Mouse (Mus musculus) gastrocnemius, postnatal 36 days (tissue): Measurements from ENCODE around the gene Gm5800. TPM values are rescaled to one million over a fixed set of nuclear protein-coding genes. Genes with fewer than 3 reads are reported as not detected.
"Not testable (repeated sequence)": the region's sequence is repeated elsewhere in the genome, so short reads cannot be mapped to it uniquely, and the experiment has no call there.

Source experiments
- DNase-seq, 2 experiments: peaks; one replicate each; pipeline ENCODE4 v3.0.0; 2022
- intact Hi-C: fragments of 180-260 bp; cut with DNase I; formaldehyde crosslinking; loops from one replicate; pipeline ENCODE4 v1.15.1; 2025
- long read RNA-seq, 2 experiments: library from polyadenylated mRNA; stranded (forward); transcript quantifications; one replicate each; pipeline ENCODE4 v2.0.0; 2021
- total RNA-seq, 2 experiments: library from RNA; stranded (reverse); gene quantifications; 2 replicates each; pipeline ENCODE4 v1.2.3; 2021

Gene Gm5800
- not detected for total RNA-seq
- long read RNA-seq, experiment 1: 0 reads
- long read RNA-seq, experiment 2: 0 reads

DNA sequence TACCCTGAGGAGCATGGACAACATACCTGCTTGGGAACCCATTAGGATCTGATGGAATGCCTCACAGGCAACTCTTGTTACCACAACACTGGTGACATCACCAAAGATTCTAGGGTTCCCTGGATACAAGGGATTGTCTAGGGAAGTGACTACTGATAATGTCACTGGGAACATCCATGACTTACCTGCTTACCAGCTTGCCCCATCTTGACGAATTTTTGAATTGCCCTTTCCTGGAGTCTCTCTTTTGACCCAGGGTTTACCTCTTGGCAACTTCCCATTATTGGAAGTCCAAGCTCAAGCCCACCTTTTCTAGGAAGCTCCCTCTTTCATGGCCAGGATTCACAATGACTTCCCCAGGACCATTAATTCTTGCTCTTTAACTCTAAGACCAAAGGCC, at the start of gene Gm5800:
TSS of gene Gm5800 (minus strand) at position 101 of the 400 bp plus-strand sequence.
- DNase-seq: no peak
- intact Hi-C loops: no loop called here

DNA sequence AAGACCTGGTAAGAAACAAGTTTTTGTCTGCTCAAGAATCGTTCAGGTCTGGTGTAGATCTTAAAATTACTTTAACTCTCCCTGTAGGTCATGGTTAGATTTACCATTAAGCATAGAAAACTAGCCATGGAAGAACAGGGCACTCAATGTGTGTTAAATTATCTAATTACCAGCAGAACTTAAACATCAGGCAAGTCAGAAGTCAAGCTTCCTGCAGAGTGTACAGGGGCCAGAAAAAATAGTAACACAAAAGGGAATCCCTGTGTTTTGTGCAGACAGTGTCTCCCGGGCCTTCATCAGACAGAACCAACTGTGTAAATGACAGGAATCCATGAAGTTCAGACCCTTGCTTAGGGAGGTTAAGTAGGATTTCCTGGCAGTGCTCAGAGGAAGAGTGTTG, 39.0 kb upstream of the Gm5800 start:
- DNase-seq: no peak
- intact Hi-C loops: no loop called here

DNA sequence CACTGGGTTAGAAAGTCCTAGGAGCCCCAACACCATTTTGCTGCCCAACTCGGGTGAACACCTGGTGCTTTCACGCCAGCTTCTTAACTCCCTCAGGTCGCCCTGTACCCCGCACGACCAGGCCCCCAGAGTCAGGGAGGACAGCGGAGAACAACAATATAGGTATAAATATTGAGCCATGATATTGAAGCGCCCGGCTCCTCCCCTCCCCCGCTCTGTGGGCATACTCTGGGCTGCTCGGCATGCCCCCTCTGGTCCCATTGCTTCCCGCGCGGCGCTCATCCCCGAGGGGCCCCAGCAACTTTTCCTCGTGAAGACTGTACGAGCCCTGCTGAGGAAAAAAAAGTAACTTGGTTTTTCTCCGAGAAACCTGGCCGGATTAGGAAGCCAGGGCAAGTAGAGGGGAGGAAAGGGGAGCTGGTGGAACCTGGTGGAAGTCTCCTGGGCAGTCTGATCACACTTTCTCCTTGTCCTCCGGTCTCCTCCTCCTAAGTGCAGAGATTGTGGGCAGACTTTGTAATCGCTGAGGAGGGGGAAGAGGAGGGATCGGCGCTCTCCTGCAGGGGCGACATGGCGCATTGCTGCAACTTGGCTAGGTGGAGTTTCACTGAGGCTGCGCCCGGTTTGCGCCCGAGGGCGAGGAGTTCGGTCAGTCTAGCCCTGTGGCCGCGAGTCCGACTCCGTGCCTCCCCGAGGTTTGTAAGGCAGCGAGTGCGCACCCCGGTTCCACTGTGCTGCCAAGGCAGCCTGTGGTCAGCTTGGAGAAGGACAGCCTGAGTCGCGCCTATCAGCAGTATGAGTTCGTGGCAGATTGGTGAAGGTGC, 23.6 kb upstream of the Gm5800 start:
- no peak for DNase-seq
- intact Hi-C loops: no loop called here

DNA sequence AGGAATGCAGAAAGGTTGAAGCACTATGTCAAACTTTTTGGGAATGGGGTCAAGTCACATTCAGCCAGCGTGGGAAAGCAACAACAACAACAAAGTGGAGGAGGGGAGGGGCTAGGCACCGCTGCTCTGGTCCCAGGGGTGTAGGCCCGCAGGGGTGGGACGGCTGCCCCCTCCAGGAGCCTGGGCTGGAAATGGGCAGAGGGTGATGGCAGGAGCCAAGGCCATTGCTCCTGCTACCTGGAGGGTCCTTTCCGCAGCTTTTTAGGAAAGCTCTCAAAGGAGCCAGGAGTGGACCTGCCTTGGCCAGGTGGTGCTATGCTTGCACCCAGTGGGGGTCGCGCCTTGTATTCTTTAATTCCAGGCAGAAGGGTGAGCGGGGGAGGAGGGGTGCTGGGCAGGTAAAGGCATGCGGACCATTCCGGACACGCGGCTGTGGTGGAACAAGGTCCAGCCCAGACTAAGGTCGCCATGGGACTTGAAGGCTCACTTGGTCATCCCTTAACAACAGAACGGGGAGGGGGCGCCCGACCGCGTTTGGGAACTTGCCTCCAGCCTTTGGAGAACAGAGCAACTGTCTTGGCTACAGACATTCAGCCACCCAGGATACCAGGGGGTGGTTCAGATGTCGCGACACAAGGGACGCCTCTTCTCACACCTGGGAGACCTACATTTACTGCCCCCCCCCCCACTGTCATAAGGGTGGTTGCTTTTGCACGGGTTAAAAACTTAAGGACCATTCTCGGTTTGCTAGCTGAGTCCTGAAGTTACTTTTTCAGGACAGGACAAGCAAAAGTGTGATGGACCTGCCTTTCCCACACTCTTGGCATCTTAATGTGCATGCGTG, 22.4 kb upstream of the Gm5800 start:
- intact Hi-C loops: no loop called here
- DNase-seq: no peak

DNA sequence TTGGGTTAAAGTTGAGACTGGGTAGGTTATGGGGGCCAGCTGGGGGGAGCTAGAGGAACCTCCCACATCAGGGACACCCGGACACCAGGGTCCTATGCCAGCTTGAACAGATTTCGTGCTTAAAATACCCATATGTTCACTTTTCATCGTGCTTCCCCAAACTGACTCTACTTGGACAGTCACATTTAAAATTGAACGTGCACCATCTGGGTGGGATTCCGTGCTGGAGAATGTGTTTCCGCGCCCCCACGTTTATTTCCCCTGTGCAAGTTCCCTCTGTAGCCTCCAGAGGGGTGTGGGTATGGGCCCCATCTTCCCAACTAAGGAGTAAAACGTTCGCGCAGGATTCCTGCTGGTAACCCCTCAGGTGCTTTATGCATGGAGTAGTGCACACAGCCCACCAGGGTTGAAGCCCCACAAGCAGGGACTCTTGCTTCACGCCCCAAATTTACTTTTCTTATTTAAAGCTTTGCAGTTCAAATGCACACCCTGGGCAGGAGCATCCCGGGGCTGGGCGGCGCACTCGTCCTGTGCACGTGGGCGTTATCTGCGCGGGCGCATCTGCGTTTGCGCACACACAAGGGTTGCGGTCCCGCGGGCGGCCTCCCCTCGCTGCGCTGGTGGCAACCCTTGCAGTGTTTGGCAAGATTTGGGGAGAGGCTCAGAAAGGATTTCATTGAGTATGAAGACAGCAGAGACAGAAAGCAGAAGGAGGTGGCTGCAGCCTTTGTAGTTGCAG, 21.6 kb upstream of the Gm5800 start:
- intact Hi-C loops: no loop called here
- DNase-seq: no peak

DNA sequence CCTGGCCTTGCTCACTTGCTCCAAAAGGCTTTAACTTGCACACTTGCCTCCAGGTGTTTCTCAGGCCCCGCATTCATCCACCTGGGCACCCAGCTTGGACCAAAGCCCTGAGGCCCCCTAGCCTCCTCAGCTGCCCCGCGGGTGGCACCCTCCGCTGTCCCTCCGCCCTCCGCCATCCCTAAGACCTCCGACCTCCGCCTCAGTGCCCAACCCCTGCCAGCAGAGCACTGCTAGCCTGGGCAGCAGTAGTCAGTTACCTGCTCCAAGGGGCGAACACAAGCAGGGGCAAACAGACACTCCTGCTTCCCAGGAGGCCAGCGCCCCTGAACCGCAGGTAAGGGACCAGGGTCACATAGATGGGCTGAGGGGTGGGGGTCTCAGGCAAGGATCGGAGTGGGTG, 21.0 kb upstream of the Gm5800 start:
- intact Hi-C loops: no loop called here
- no peak for DNase-seq

DNA sequence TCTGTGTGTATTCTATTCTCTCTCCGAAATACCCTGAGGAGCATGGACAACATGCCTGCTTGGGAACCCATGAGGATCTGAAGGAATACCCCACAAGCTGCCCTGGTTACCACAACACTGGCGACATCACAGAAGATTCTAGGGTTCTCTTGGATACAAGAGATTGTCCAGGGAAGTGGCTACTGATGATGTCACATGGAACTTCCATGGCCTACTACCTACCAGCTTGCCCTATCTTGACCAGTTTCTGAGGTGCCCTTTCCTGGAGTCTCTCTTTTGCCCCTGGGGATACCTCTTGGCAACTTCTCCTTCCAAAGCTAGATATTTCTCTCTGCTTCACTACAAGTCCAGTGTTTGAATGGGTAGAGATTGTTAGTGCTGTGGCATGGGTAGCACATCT, 21.6 kb downstream of the Gm5800 start, which contains the start of gene Gm17079:
TSS of gene Gm17079 (minus strand) at position 101 of the 400 bp plus-strand sequence.
- DNase-seq, intact Hi-C loops: not testable (repeated sequence)

DNA sequence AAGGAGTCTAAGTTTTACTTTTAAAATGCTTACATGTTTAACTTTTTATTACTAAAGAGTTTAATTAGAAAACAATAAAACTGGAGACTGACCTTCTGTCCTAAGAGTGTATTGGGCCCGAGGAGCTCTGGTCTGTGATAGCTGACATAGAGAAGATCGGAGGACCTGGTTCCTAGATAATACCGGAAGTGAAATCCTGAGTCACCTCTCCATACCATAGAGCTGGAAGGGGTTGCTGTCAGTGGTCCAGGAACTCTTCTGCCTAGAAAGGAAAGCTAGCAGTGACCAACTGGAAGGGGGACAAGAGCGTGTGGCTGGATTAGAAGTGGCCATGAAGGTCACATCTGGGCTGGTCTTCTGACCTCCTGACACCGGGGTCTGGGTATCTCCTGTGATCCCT, 39.7 kb downstream of the Gm5800 start:
- intact Hi-C loops: no loop called here
- DNase-seq: no peak

Other genes with a start within 250 kb of the Gm5800 start
- not detected for gene Gm5622, start 164.4 kb downstream of the Gm5800 start, total RNA-seq
- not detected for gene Gm17175, start 143.1 kb downstream of the Gm5800 start, total RNA-seq
- gene Gm17174, start 125.0 kb downstream of the Gm5800 start, total RNA-seq: not detected
- not detected for gene Gm17078, start 105.9 kb downstream of the Gm5800 start, total RNA-seq
- gene Gm4181, start 81.5 kb downstream of the Gm5800 start, total RNA-seq: not detected
- not detected for gene Gm17079, start 21.7 kb downstream of the Gm5800 start, total RNA-seq
- gene Ang4, start 56.4 kb upstream of the Gm5800 start, total RNA-seq: not detected
- not detected for gene AY358078, start 82.9 kb upstream of the Gm5800 start, total RNA-seq
- not detected for gene Ear6, start 136.5 kb upstream of the Gm5800 start, total RNA-seq
- gene Mettl17, start 167.7 kb upstream of the Gm5800 start, total RNA-seq: 10 to 100 TPM; 11.7 to 14.4 TPM
- under 1 TPM; 0.20 to 0.51 TPM for gene Slc39a2, start 175.7 kb upstream of the Gm5800 start, total RNA-seq
- 1,000 to 10,000 TPM; 1,350 to 1,506 TPM for gene Ndrg2, start 197.0 kb upstream of the Gm5800 start, total RNA-seq
- not detected for gene Tppp2, start 201.2 kb upstream of the Gm5800 start, total RNA-seq
- not detected for gene Rnase13, start 205.6 kb upstream of the Gm5800 start, total RNA-seq